Mouse (Mus musculus) hindbrain, postnatal 0 days (tissue): Measurements from ENCODE around the gene Gucd1. TPM values are rescaled to one million over a fixed set of nuclear protein-coding genes. Genes with fewer than 3 reads are reported as not detected.
A peak's percentile ranks its signal among the peaks of the same experiment; 100 is the strongest.

ENCODE experiments used
- ATAC-seq: fragments of 200-750 bp; cut with Nextera tagmentation; 2 replicates; pipeline ENCODE4 v1.8.0; 2017; ENCODE audit warnings: mild to moderate bottlenecking, moderate TSS enrichment, moderate library complexity
- DNase-seq: peaks from one replicate; pipeline ENCODE4 v3.0.0-alpha.2; 2015; ENCODE audit warnings: low spot score
- H3K27ac ChIP-seq: fragments of 300-500 bp; sonication (generic); 2 replicates; pipeline ENCODE4 v1.5.1; 2014; ENCODE audit warnings: mild to moderate bottlenecking
- H3K27me3 ChIP-seq: fragments of 300-500 bp; sonication (generic); 2 replicates; pipeline ENCODE4 v1.6.1; 2014; ENCODE audit warnings: low read length, mixed read lengths; ENCODE audit not compliant: insufficient read depth
- H3K36me3 ChIP-seq: fragments of 300-500 bp; sonication (generic); 2 replicates; pipeline ENCODE4 v1.6.1; 2014; ENCODE audit warnings: low read length, mixed read lengths; ENCODE audit not compliant: insufficient read depth
- H3K4me1 ChIP-seq: fragments of 300-500 bp; sonication (generic); 2 replicates; pipeline ENCODE4 v1.6.1; 2014; ENCODE audit warnings: antibody characterized with exemption, low read length, mixed read lengths; ENCODE audit not compliant: insufficient read depth
- H3K4me2 ChIP-seq: fragments of 300-500 bp; sonication (generic); 2 replicates; pipeline ENCODE4 v1.6.1; 2014; ENCODE audit warnings: low read depth, mild to moderate bottlenecking, low read length, moderate library complexity, mixed read lengths
- H3K4me3 ChIP-seq: fragments of 300-500 bp; sonication (generic); 2 replicates; pipeline ENCODE4 v1.5.1; 2014; ENCODE audit warnings: low read length
- H3K9ac ChIP-seq: fragments of 300-500 bp; sonication (generic); replicated peaks from 2 replicates; pipeline ENCODE4 v1.6.1; 2014; ENCODE audit warnings: mild to moderate bottlenecking, low read length, moderate library complexity, mixed read lengths
- H3K9me3 ChIP-seq: fragments of 300-500 bp; sonication (generic); 2 replicates; pipeline ENCODE4 v1.6.1; 2016; ENCODE audit warnings: low read length, mixed read lengths
- CTCF ChIP-seq: IDR thresholded peaks from 2 replicates; pipeline ENCODE4 v1.5.1; 2016; ENCODE audit warnings: antibody characterized with exemption, control low read depth, low read depth
- WGBS: fragments of 180-500 bp; shearing (Covaris S2); extraction: QIAGEN DNeasy Blood & Tissue Kit; methylation state at CpG from one replicate; pipeline ENCODE4 v1.1.7; 2014; 5-methylcytosine and 5-hydroxymethylcytosine counted together
- polyA plus RNA-seq: library from polyadenylated mRNA; unstranded; fragments of >200 nt; fragmentation: Nextera tagmentation; extraction: Ambion mirVana; gene quantifications from 2 replicates; pipeline ENCODE4 v1.2.1, GENCODE M21; 2015
- total RNA-seq: library from RNA; depleted of rRNA; stranded (reverse); fragments of >200 nt; gene quantifications from 2 replicates; pipeline ENCODE4 v1.2.3, GENCODE M21; 2014

The Gucd1 gene
- total and polyA plus RNA-seq, 2 experiments from 2014 or later: 15.6 to 44.3 TPM

DNA sequence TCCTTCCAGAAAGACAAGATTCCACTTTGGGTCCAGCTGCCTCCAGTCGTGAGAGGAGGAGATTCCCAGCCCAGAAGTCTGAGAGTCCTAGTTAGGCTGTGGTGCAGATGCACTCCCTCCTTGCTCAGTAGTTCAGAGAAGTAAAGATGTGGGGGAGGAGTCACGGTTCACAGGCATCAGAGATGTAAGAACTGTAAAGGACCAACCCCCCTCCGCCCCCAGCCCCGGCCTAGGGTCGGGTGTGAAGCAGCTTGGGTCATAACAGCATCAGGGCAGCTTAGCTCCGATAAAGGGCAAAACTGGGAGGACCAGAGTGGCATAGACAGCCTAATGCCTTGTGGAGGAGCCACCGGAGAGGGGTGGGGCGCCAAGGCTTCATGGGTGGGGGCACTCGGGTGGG, 201.3 kb downstream of the Gucd1 start:
- Histone ChIP-seq H3K4me3 (peak overlapping the region; percentile 38), H3K4me2 (peak overlapping the region; percentile 53), H3K9ac (peak overlapping the region; percentile 22; the same call in 1 of the 2 replicates), H3K27ac (0 out of 2 replicates have a peak overlapping the region, but pooled peaks have one; percentile 4), H3K36me3 (peaks cover 14% of the 10 kb centered on the region; the same call in 1 of the 2 replicates), H3K27me3 (0 out of 2 replicates have a peak, but pooled peaks cover 12% of the 10 kb centered on the region), H3K9me3 (no peaks in the 10 kb centered on the region), H3K4me1 (peaks cover 5% of the 10 kb centered on the region)
- TF ChIP-seq CTCF: no peak
- ATAC-seq (peak; percentile 16; the same call in 1 of the 2 replicates), DNase-seq (no peak)
- 7% methylated on average over 9 of the region's 9 CpGs for WGBS

DNA sequence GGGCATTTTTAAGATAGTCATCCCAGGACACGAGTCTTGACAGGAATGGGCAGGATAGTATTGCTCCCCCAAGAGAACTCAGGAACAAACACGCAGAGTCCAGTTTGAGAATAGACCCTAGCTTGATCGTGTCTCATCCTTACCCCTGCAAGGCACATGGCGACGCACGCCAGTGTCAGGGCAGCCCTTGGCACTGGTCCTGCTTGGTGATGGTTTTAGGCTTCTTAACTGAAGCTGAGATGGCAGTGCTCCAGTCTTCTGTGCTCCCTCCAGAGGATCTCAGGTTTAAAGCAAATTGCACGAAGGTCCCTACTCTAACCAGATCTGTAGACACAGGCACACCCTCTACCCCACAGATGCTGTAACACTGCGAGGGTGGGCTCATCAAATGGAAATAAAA, 202.0 kb downstream of the Gucd1 start:
- Histone ChIP-seq H3K27me3 (0 out of 2 replicates have a peak, but pooled peaks cover 12% of the 10 kb centered on the region), H3K4me1 (peaks cover 5% of the 10 kb centered on the region), H3K9me3 (no peaks in the 10 kb centered on the region), H3K9ac (no peak overlapping the region), H3K4me2 (no peak overlapping the region), H3K27ac (no peak overlapping the region), H3K36me3 (peaks cover 20% of the 10 kb centered on the region), H3K4me3 (no peak overlapping the region)
- 55% methylated on average over 8 of the region's 8 CpGs for whole genome bisulfite sequencing
- DNase-seq (peak; percentile 59), ATAC-seq (no peak)
- peak; percentile 17; the same call in 1 of the 2 replicates for TF ChIP-seq CTCF

DNA sequence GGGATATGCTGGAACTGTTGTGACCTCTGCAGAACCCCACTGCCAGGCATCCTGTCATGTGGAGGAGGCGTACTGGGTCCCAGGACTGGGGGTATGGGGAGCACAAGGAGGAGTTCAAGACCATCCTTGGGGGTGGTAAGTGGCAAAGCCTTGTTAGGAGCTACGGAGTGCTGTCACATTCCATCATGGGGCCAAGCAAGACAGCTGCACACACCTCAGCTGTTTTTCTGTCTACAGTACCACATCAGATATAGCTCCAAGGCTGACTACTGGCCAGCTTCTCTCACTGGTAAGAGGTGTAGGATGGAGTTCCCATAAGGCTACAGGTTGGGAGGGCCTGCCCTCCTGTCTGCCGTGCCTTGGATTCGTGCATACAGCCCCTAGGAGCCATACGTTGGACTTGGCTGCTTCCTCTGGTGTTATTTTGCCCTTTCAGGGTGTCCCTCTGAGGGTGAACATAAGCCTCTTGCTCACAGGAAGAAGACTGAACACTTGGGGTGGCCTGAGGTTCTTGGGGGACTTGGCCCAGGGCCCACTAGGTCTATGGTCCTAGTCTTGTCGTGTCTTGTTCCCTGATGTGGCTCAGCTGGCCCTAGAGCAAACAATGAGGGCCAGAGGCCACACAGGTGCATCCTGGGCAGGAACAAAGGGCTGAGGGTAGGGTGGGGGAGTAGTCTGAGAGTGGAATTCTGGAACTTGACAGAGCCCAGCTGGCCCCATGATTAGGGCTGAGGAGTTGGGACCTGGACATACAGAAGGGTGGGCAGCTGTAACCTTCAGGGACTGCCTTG, 203.4 kb downstream of the Gucd1 start:
- Histone ChIP-seq H3K27me3 (0 out of 2 replicates have a peak, but pooled peaks cover 12% of the 10 kb centered on the region), H3K4me1 (peaks cover 5% of the 10 kb centered on the region), H3K9me3 (no peaks in the 10 kb centered on the region), H3K9ac (no peak overlapping the region), H3K4me3 (no peak overlapping the region), H3K27ac (no peak overlapping the region), H3K36me3 (peaks cover 33% of the 10 kb centered on the region), H3K4me2 (no peak overlapping the region)
- DNase-seq: no peak
- TF ChIP-seq CTCF: no peak
- no peak; the same call in 1 of the 2 replicates for ATAC-seq
- WGBS: 71% methylated on average over 6 of the region's 6 CpGs

DNA sequence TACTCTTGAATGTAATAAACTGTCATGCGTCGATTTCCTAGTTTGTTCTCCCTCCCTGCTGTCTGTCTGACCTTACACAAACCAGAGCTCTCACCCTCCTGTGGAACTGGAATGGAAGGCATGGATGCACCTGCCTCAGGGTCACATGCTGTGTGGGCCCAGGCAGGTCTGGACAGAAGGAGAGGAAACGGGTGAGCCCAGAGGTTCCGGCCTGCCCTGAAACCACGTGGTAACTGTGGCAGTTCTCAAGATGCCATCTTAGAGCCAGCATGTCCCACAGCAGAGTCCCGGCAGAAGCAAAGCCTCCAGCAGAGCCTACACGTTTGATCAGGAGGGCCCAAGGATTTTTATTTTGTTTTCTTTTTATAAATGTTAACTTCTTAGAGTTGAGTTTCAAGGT, 205.4 kb downstream of the Gucd1 start:
- Histone ChIP-seq H3K9me3 (no peaks in the 10 kb centered on the region), H3K36me3 (peaks cover 52% of the 10 kb centered on the region), H3K27me3 (0 out of 2 replicates have a peak, but pooled peaks cover 6% of the 10 kb centered on the region), H3K4me1 (peaks cover 5% of the 10 kb centered on the region), H3K9ac (no peak overlapping the region), H3K27ac (no peak overlapping the region), H3K4me2 (no peak overlapping the region), H3K4me3 (no peak overlapping the region)
- ATAC-seq (no peak), DNase-seq (no peak)
- no peak for TF ChIP-seq CTCF
- WGBS: 83% methylated on average over 7 of the region's 7 CpGs

DNA sequence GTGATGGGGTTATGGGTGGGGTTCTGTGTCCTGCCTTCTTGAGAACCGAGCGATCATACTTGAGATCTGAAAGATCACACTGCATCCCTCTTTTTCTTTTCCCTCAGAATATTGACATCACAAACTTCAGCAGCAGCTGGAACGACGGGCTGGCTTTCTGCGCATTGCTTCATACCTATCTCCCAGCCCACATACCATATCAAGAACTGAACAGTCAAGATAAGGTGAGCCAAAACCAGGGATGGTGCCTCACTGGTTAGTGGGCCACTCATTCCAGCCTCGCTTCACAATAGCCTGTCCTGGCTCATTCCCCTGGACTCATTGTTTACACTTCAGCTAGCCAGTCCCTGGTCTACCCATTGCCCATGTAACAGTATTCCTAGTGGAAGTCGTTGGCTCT, 210.6 kb downstream of the Gucd1 start:
- ATAC-seq: no peak
- H3K4me3 ChIP-seq: no peak overlapping the region
- no peak for DNase-seq
- no peak overlapping the region for H3K9ac ChIP-seq
- no peak overlapping the region for H3K27ac ChIP-seq
- H3K27me3 ChIP-seq: no peaks in the 10 kb centered on the region
- no peak overlapping the region for H3K4me2 ChIP-seq
- peaks cover 54% of the 10 kb centered on the region for H3K36me3 ChIP-seq
- H3K4me1 ChIP-seq: peaks cover 7% of the 10 kb centered on the region; the same call in 1 of the 2 replicates
- TF ChIP-seq CTCF: no peak
- H3K9me3 ChIP-seq: no peaks in the 10 kb centered on the region
- WGBS: 97% methylated on average over 7 of the region's 7 CpGs

DNA sequence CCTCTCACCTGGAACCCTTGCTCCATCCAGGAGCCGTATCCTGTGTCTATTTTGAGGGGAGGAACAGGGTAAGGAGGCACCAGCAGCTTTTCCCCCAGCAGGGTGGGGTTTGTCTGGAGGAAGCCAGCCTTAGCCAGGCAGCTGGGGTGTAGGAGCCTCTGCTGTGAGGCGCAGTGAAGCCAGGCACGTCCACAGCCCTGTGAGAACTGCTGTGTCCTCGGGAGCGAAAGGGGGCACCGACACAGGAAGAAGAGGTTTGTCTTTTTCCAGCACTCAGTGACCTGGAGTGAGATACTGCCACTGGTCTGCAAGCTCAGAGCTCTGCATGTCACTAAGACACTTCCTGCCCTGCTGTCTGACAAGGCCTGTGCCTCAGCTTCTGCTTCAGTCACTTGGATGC, 213.4 kb downstream of the Gucd1 start:
- Histone ChIP-seq H3K9ac (0 out of 2 replicates have a peak overlapping the region, but pooled peaks have one; percentile 6), H3K36me3 (peaks cover 46% of the 10 kb centered on the region), H3K4me1 (peaks cover 7% of the 10 kb centered on the region; the same call in 1 of the 2 replicates), H3K27ac (peak overlapping the region; percentile 69), H3K27me3 (no peaks in the 10 kb centered on the region), H3K9me3 (no peaks in the 10 kb centered on the region), H3K4me3 (no peak overlapping the region), H3K4me2 (no peak overlapping the region)
- TF ChIP-seq CTCF: no peak
- ATAC-seq: peak; percentile 36; the same call in 1 of the 2 replicates
- 40% methylated on average over 6 of the region's 6 CpGs for WGBS
- no peak for DNase-seq

DNA sequence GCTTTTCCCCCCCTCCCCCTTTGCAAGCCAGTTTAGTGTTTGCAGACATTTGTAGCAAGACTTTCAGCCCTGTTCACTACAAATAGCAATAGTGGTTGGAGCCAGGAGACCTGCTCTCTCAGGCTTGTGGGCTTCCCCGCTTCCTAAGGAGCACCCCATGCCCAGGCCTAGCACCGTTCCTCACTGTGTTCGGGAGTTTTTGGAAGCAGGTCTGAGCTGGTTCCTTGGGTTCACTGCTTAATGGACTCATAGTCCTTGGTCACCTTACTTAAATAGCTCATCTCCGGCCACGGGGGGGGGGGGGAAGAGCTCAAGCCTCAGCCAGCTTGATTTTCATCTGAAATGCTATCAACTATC, 213.7 kb downstream of the Gucd1 start:
- H3K9me3 ChIP-seq: no peaks in the 10 kb centered on the region
- peaks cover 43% of the 10 kb centered on the region for H3K36me3 ChIP-seq
- no peak for TF ChIP-seq CTCF
- H3K4me3 ChIP-seq: no peak overlapping the region
- ATAC-seq: peak; percentile 22; the same call in 1 of the 2 replicates
- peaks cover 7% of the 10 kb centered on the region; the same call in 1 of the 2 replicates for H3K4me1 ChIP-seq
- H3K27me3 ChIP-seq: no peaks in the 10 kb centered on the region
- WGBS: 82% methylated on average over 5 of the region's 5 CpGs
- H3K9ac ChIP-seq: 0 out of 2 replicates have a peak overlapping the region, but pooled peaks have one; percentile 6
- DNase-seq: no peak
- peak overlapping the region; percentile 69 for H3K27ac ChIP-seq
- H3K4me2 ChIP-seq: no peak overlapping the region
